Mouse (Mus musculus): ENCODE results near the gene Slc17a5. TPM values are rescaled to one million over a fixed set of nuclear protein-coding genes. Genes with fewer than 3 reads are reported as not detected.
A peak's percentile ranks its signal among the peaks of the same experiment; 100 is the strongest.

Slc17a5 gene
- polyA plus RNA-seq, 1 experiment from 2014 or later, result 10.0 TPM

DNA sequence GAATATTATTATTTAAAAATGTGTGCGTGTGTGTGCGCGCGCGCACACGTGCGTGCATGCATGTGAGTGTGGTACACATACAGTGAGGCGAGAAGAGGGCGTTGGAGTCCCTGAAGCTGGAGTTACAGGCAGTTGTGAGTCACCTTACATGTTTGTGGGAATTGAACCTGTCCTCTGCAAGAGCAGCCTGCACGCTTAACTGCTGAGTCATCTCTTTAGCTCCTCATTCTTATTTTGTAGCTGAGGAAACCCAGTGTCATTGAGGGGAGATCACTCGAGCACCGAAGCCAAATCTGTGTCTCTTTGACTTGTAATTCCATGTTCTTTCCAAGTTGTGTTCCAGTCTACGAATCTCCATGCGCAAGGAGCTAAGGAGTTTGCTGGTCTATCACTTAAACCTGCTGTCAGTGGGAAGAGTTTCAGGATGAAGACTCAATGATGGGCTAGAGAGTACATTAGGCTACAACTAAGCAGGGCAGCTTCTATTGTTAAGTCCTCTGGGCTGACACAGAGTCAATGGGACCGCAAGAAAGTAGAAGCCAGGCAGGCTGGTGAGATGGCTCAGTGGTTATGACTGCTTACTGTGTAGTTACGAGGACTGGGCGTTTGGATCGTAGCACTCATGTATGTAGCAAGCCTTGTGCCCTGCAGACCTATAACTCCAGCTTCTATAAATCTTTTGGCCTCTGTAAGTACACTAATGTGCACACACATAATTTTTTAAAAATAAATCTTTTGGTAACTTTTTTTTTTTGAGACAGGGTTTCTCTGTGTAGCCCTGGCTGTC is 8.1 kb upstream of the Slc17a5 start:
- Histone ChIP-seq H3K4me1 (replicated peaks; ENCODE audit: control insufficient read depth, insufficient read depth) (no peaks in the 10 kb centered on the region), H3K9ac (ENCODE audit: low read length) (no peak overlapping the region), H3K9me3 (ENCODE audit: control insufficient read depth, low read length) (no peaks in the 10 kb centered on the region), H3K27ac (replicated peaks) (no peak overlapping the region), H3K27me3 (ENCODE audit: control insufficient read depth, insufficient read depth, low read length) (no peaks in the 10 kb centered on the region), H3K4me2 (replicated peaks; ENCODE audit: low read depth) (no peak overlapping the region), H3K4me3 (ENCODE audit: low read depth, low read length) (no peak overlapping the region), H3K36me3 (ENCODE audit: control insufficient read depth, insufficient read depth, low read length) (no peaks in the 10 kb centered on the region)
- DNase-seq (ENCODE audit: low spot score) (no peak), ATAC-seq (ENCODE audit: low FRiP score, low TSS enrichment) (no peak)
- 83% methylated on average over 18 of the region's 18 CpGs for WGBS
- TF ChIP-seq CTCF (IDR thresholded peaks at IDR 0.05; ENCODE audit: low read depth) (no peak), EP300 (optimal IDR thresholded peaks at IDR 0.05) (no peak)

DNA sequence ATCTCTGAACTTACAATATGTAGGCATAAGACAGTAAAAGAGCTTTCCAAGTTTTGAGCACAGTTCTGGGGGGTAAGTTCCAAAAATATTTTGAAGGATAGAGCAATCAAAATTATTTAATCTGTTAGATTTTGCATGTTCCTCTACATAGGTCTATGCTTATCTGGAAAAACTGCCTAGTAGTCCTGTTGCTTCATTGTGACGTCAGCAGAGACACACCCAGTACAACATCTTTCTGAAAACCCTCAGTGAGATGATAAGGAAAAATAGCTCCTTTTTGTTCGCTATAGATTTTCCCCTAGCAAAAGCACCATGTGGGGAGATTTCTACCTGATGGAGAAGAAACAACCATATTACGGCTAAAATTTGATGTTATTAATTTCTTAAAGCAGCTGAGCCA is 7.4 kb upstream of the Slc17a5 start:
- DNase-seq (ENCODE audit: low spot score), result no peak
- no peaks in the 10 kb centered on the region for H3K27me3 ChIP-seq (ENCODE audit: control insufficient read depth, insufficient read depth, low read length)
- TF ChIP-seq EP300 (optimal IDR thresholded peaks at IDR 0.05) (no peak), CTCF (IDR thresholded peaks at IDR 0.05; ENCODE audit: low read depth) (no peak)
- no peak overlapping the region for H3K9ac ChIP-seq (ENCODE audit: low read length)
- ATAC-seq (ENCODE audit: low FRiP score, low TSS enrichment), result no peak
- no peaks in the 10 kb centered on the region for H3K4me1 ChIP-seq (replicated peaks; ENCODE audit: control insufficient read depth, insufficient read depth)
- no peak overlapping the region for H3K4me3 ChIP-seq (ENCODE audit: low read depth, low read length)
- no peak overlapping the region for H3K4me2 ChIP-seq (replicated peaks; ENCODE audit: low read depth)
- no peaks in the 10 kb centered on the region for H3K36me3 ChIP-seq (ENCODE audit: control insufficient read depth, insufficient read depth, low read length)
- no peak overlapping the region for H3K27ac ChIP-seq (replicated peaks)
- H3K9me3 ChIP-seq (ENCODE audit: control insufficient read depth, low read length), result no peaks in the 10 kb centered on the region
- 69% methylated on average over 3 of the region's 3 CpGs for WGBS

GRCm38 (mm10) chr9:78590471-78590870 is 2.6 kb upstream of the Slc17a5 start:
- Histone ChIP-seq H3K4me1 (replicated peaks; ENCODE audit: control insufficient read depth, insufficient read depth) (no peaks in the 10 kb centered on the region), H3K9me3 (ENCODE audit: control insufficient read depth, low read length) (no peaks in the 10 kb centered on the region), H3K4me2 (replicated peaks; ENCODE audit: low read depth) (no peak overlapping the region), H3K27me3 (ENCODE audit: control insufficient read depth, insufficient read depth, low read length) (no peaks in the 10 kb centered on the region), H3K4me3 (ENCODE audit: low read depth, low read length) (no peak overlapping the region), H3K36me3 (ENCODE audit: control insufficient read depth, insufficient read depth, low read length) (no peaks in the 10 kb centered on the region), H3K27ac (replicated peaks) (no peak overlapping the region), H3K9ac (ENCODE audit: low read length) (no peak overlapping the region)
- WGBS, result 99% methylated on average over 2 of the region's 2 CpGs
- ATAC-seq (ENCODE audit: low FRiP score, low TSS enrichment), result no peak
- TF ChIP-seq CTCF (IDR thresholded peaks at IDR 0.05; ENCODE audit: low read depth), result no peak
- TF ChIP-seq EP300 (optimal IDR thresholded peaks at IDR 0.05), result no peak
- DNase-seq (ENCODE audit: low spot score), result no peak

- 0 out of 2 replicates have a peak overlapping the region, but pooled peaks have one; percentile 49 for H3K27ac ChIP-seq (replicated peaks)
- no peaks in the 10 kb centered on the region for H3K27me3 ChIP-seq (ENCODE audit: control insufficient read depth, insufficient read depth, low read length)
- H3K4me1 ChIP-seq (replicated peaks; ENCODE audit: control insufficient read depth, insufficient read depth), result no peaks in the 10 kb centered on the region
- no peak for DNase-seq (ENCODE audit: low spot score)
- H3K9ac ChIP-seq (ENCODE audit: low read length), result no peak overlapping the region; the same call in 1 of the 2 replicates
- peak overlapping the region; percentile 79 for H3K4me2 ChIP-seq (replicated peaks; ENCODE audit: low read depth)
- peak overlapping the region; percentile 65 for H3K4me3 ChIP-seq (ENCODE audit: low read depth, low read length)
- 64% methylated on average over 10 of the region's 10 CpGs for WGBS
- peak; percentile 45 for ATAC-seq (ENCODE audit: low FRiP score, low TSS enrichment)
- no peaks in the 10 kb centered on the region for H3K9me3 ChIP-seq (ENCODE audit: control insufficient read depth, low read length)
- H3K36me3 ChIP-seq (ENCODE audit: control insufficient read depth, insufficient read depth, low read length), result no peaks in the 10 kb centered on the region
- TF ChIP-seq EP300 (optimal IDR thresholded peaks at IDR 0.05), result no peak
Measured at GRCm38 (mm10) chr9:78588411-78589033, 681 bp upstream of the Slc17a5 start.

GRCm38 (mm10) chr9:78587218-78587883 is 490 bp downstream of the Slc17a5 start:
- DNase-seq (ENCODE audit: low spot score), result no peak
- Histone ChIP-seq H3K4me1 (replicated peaks; ENCODE audit: control insufficient read depth, insufficient read depth) (no peaks in the 10 kb centered on the region), H3K27ac (replicated peaks) (peak overlapping the region; percentile 71), H3K27me3 (ENCODE audit: control insufficient read depth, insufficient read depth, low read length) (no peaks in the 10 kb centered on the region), H3K4me3 (ENCODE audit: low read depth, low read length) (peak overlapping the region; percentile 65), H3K9me3 (ENCODE audit: control insufficient read depth, low read length) (no peaks in the 10 kb centered on the region), H3K9ac (ENCODE audit: low read length) (peak overlapping the region; percentile 76), H3K4me2 (replicated peaks; ENCODE audit: low read depth) (peak overlapping the region; percentile 79), H3K36me3 (ENCODE audit: control insufficient read depth, insufficient read depth, low read length) (no peaks in the 10 kb centered on the region)
- WGBS, result 2% methylated on average over 23 of the region's 31 CpGs
- ATAC-seq (ENCODE audit: low FRiP score, low TSS enrichment), result peak; percentile 25; the same call in 1 of the 2 replicates
- TF ChIP-seq CTCF (IDR thresholded peaks at IDR 0.05; ENCODE audit: low read depth) (no peak), EP300 (optimal IDR thresholded peaks at IDR 0.05) (no peak)

Data from stomach, postnatal 0 days (tissue).